Mouse (Mus musculus) embryonic facial prominence, embryonic 11.5 days (tissue): Measurements from ENCODE around the gene Cwc27. TPM values are rescaled to one million over a fixed set of nuclear protein-coding genes. Genes with fewer than 3 reads are reported as not detected.

ENCODE experiments used
- ATAC-seq: fragments of 200-750 bp; cut with Nextera tagmentation; replicated peaks from 2 replicates; pipeline ENCODE4 v1.8.0; 2017; ENCODE audit warnings: low read depth; ENCODE audit not compliant: insufficient number of reproducible peaks, low FRiP score, low TSS enrichment
- DNase-seq: peaks from one replicate; pipeline ENCODE4 v3.0.0-alpha.2; 2015; ENCODE audit warnings: low spot score
- H3K27ac ChIP-seq: fragments of 300-500 bp; sonication (generic); replicated peaks from 2 replicates; pipeline ENCODE4 v1.5.1; 2014; ENCODE audit warnings: mild to moderate bottlenecking, low read depth, low read length, control low read depth
- H3K27me3 ChIP-seq: fragments of 300-500 bp; sonication (generic); 2 replicates; pipeline ENCODE4 v1.6.1; 2014; ENCODE audit warnings: mild to moderate bottlenecking, low read length, moderate library complexity, mixed read lengths; ENCODE audit not compliant: control insufficient read depth, insufficient read depth
- H3K36me3 ChIP-seq: fragments of 300-500 bp; sonication (generic); replicated peaks from 2 replicates; pipeline ENCODE4 v1.6.1; 2014; ENCODE audit warnings: low read depth, mild to moderate bottlenecking, low read length, moderate library complexity, mixed read lengths; ENCODE audit not compliant: control insufficient read depth, insufficient read depth
- H3K4me1 ChIP-seq: fragments of 300-500 bp; sonication (generic); 2 replicates; pipeline ENCODE4 v1.6.1; 2014; ENCODE audit warnings: low read length, mixed read lengths; ENCODE audit not compliant: control insufficient read depth, insufficient read depth
- H3K4me2 ChIP-seq: fragments of 300-500 bp; sonication (generic); 2 replicates; pipeline ENCODE4 v1.6.1; 2014; ENCODE audit warnings: low read depth, mild to moderate bottlenecking, control low read depth, low read length, moderate library complexity
- H3K4me3 ChIP-seq: fragments of 300-500 bp; sonication (generic); 2 replicates; pipeline ENCODE4 v1.5.1; 2014; ENCODE audit warnings: low read depth, low read length, control low read depth
- H3K9ac ChIP-seq: fragments of 300-500 bp; sonication (generic); replicated peaks from 2 replicates; pipeline ENCODE4 v1.6.1; 2014; ENCODE audit warnings: mild to moderate bottlenecking, control low read depth, low read length
- H3K9me3 ChIP-seq: fragments of 300-500 bp; sonication (generic); replicated peaks from 2 replicates; pipeline ENCODE4 v1.6.1; 2016; ENCODE audit warnings: mild to moderate bottlenecking, low read length, inconsistent platforms, mixed read lengths; ENCODE audit not compliant: control insufficient read depth
- WGBS: fragments of 180-500 bp; shearing (Covaris S2); extraction: QIAGEN DNeasy Blood & Tissue Kit; methylation state at CpG from one replicate; pipeline ENCODE4 v1.1.7; 2014; 5-methylcytosine and 5-hydroxymethylcytosine counted together
- polyA plus RNA-seq: library from polyadenylated mRNA; unstranded; fragments of >200 nt; fragmentation: Nextera tagmentation; extraction: Ambion mirVana; gene quantifications from 2 replicates; pipeline ENCODE4 v1.2.1, GENCODE M21; 2014

The Cwc27 gene
- polyA plus RNA-seq, 1 experiment from 2014 or later: 34.0 TPM

- Histone ChIP-seq H3K27me3 (no peaks in the 10 kb centered on the region), H3K9ac (no peak overlapping the region), H3K36me3 (no peaks in the 10 kb centered on the region), H3K9me3 (no peaks in the 10 kb centered on the region), H3K4me3 (no peak overlapping the region), H3K4me1 (no peaks in the 10 kb centered on the region), H3K27ac (no peak overlapping the region), H3K4me2 (no peak overlapping the region)
- 84% methylated on average over 2 of the region's 2 CpGs for WGBS
- ATAC-seq: no peak
- no peak for DNase-seq
Measured at GRCm38 (mm10) chr13:104634708-104635107, 182.2 kb downstream of the Cwc27 start.

GRCm38 (mm10) chr13:104632427-104633167 is 184.3 kb downstream of the Cwc27 start:
- no peak overlapping the region for H3K4me2 ChIP-seq
- DNase-seq (no peak), ATAC-seq (no peak)
- no peak overlapping the region for H3K4me3 ChIP-seq
- no peaks in the 10 kb centered on the region for H3K27me3 ChIP-seq
- WGBS: 60% methylated on average over 7 of the region's 7 CpGs
- H3K9ac ChIP-seq: no peak overlapping the region
- no peaks in the 10 kb centered on the region for H3K4me1 ChIP-seq
- H3K36me3 ChIP-seq: no peaks in the 10 kb centered on the region
- H3K27ac ChIP-seq: no peak overlapping the region
- H3K9me3 ChIP-seq: no peaks in the 10 kb centered on the region

- 78% methylated on average over 7 of the region's 7 CpGs for WGBS
Measured at GRCm38 (mm10) chr13:104631621-104632205, 185.2 kb downstream of the Cwc27 start.

GRCm38 (mm10) chr13:104630808-104631207 is 186.1 kb downstream of the Cwc27 start:
- Histone ChIP-seq H3K9me3 (no peaks in the 10 kb centered on the region), H3K27me3 (no peaks in the 10 kb centered on the region), H3K27ac (no peak overlapping the region), H3K4me1 (no peaks in the 10 kb centered on the region), H3K36me3 (no peaks in the 10 kb centered on the region), H3K4me2 (no peak overlapping the region), H3K4me3 (no peak overlapping the region), H3K9ac (no peak overlapping the region)
- 93% methylated on average over 5 of the region's 5 CpGs for WGBS
- ATAC-seq (no peak), DNase-seq (no peak)

More at GRCm38 (mm10) chr13:104631621-104632205, 185.2 kb downstream of the Cwc27 start:
- no peak for ATAC-seq
- H3K9ac ChIP-seq: no peak overlapping the region
- H3K27ac ChIP-seq: no peak overlapping the region
- no peak overlapping the region for H3K4me3 ChIP-seq
- H3K4me2 ChIP-seq: no peak overlapping the region
- DNase-seq: no peak
- H3K36me3 ChIP-seq: no peaks in the 10 kb centered on the region
- H3K4me1 ChIP-seq: no peaks in the 10 kb centered on the region
- no peaks in the 10 kb centered on the region for H3K9me3 ChIP-seq
- H3K27me3 ChIP-seq: no peaks in the 10 kb centered on the region

GRCm38 (mm10) chr13:104629621-104630020 is 187.3 kb downstream of the Cwc27 start:
- 92% methylated on average over 11 of the region's 11 CpGs for WGBS
- Histone ChIP-seq H3K27me3 (no peaks in the 10 kb centered on the region), H3K36me3 (no peaks in the 10 kb centered on the region), H3K9me3 (no peaks in the 10 kb centered on the region), H3K4me2 (no peak overlapping the region), H3K27ac (no peak overlapping the region), H3K4me1 (no peaks in the 10 kb centered on the region), H3K9ac (no peak overlapping the region), H3K4me3 (no peak overlapping the region)
- ATAC-seq: no peak
- DNase-seq: no peak

- no peak overlapping the region for H3K9ac ChIP-seq
- H3K4me1 ChIP-seq: no peaks in the 10 kb centered on the region
- no peaks in the 10 kb centered on the region for H3K27me3 ChIP-seq
- no peak overlapping the region for H3K4me3 ChIP-seq
- no peak for DNase-seq
- 30% methylated on average over 4 of the region's 4 CpGs for WGBS
- no peaks in the 10 kb centered on the region for H3K9me3 ChIP-seq
- H3K27ac ChIP-seq: no peak overlapping the region
- H3K4me2 ChIP-seq: no peak overlapping the region
- ATAC-seq: no peak
- no peaks in the 10 kb centered on the region for H3K36me3 ChIP-seq
Measured at GRCm38 (mm10) chr13:104628019-104628418, 188.9 kb downstream of the Cwc27 start.

- H3K9ac ChIP-seq: no peak overlapping the region
- H3K36me3 ChIP-seq: no peaks in the 10 kb centered on the region
- H3K4me2 ChIP-seq: no peak overlapping the region
- no peaks in the 10 kb centered on the region for H3K27me3 ChIP-seq
- H3K9me3 ChIP-seq: no peaks in the 10 kb centered on the region
- no peak for DNase-seq
- 60% methylated on average over 11 of the region's 11 CpGs for WGBS
- no peak overlapping the region for H3K27ac ChIP-seq
- no peaks in the 10 kb centered on the region for H3K4me1 ChIP-seq
- no peak overlapping the region for H3K4me3 ChIP-seq
- no peak for ATAC-seq
Measured at GRCm38 (mm10) chr13:104627169-104627909, 189.6 kb downstream of the Cwc27 start.
